In the genomic region with DNA sequence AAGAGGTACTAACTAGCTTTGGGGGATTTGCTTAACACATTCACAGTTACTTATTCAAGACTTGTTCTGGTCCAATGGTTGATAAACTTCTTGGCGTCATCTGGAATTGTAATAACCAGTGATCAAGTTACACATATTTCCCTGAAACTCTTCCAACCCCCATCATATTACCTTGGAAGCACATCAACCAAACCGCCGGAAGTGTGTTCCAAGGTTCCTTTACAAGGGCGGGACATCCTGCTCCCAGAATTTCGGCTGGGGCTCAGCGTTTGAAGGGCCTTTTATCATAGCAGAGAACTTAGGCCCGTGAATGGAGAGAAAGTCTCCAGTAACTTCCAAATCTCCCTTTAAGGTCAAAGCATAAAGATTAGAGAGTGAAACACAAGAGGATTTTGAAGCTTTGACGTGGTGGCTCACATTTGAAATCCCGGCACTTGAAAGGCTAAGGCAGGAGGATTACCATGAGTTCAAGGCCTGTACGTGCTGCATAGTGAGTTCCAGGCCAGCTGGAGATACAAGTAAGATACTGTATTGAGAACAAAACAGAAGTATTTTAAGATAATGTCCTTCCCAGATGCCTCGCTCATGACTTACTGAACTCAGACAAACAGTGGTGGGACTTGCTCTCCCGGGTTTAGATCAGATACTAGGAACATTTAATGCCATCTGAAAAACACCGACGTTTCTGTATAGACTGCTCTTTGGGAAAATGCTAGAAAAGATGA, we compare ENCODE assay signal across 16 mouse cellular contexts.
DNase-seq lines count a peak whose midpoint lies in the region; ATAC-seq and TF ChIP-seq lines count a peak whose summit lies in the region.
"Had no signal": no experiment of that assay in that cellular context is flagged by ENCODE, and none has a peak within 500 bp of the region (broad histone marks: within the 10 kb centered on the region; RNA-seq: fewer than 3 reads in every experiment).

No protein-coding gene starts in this region.

- no peak overlapping the region for H3K4me2 ChIP-seq in embryonic facial prominence, embryonic 15.5 days (replicated peaks)
- no peak overlapping the region for H3K4me2 ChIP-seq in heart, postnatal 0 days (ENCODE audit: low read depth, low read length)
- H3K4me2 ChIP-seq: neural tube, embryonic 15.5 days had no signal

- no peak for TF ChIP-seq EP300 in heart, postnatal 0 days (IDR thresholded peaks at IDR 0.05; ENCODE audit: low read depth)

- 60% methylated on average over 14 of the region's 14 CpGs for WGBS in embryonic facial prominence, embryonic 15.5 days
- WGBS in heart, postnatal 0 days: 57% methylated on average over 14 of the region's 14 CpGs

- no peak for ATAC-seq in embryonic facial prominence, embryonic 15.5 days (ENCODE audit: insufficient number of reproducible peaks, low FRiP score, low TSS enrichment, low read depth)
- ATAC-seq in heart, postnatal 0 days (ENCODE audit: insufficient read depth, low read depth): no peak
- ATAC-seq in frontal cortex, adult (ENCODE audit: low TSS enrichment): no peak
- ATAC-seq: forebrain, postnatal 0 days had no signal

- intact Hi-C loops in heart, postnatal 14 days (cut with DNase I): loop anchor here (5.0 kb wide), 2 partner anchors 69 to 84 kb away; no protein-coding TSS in a partner anchor

- no peaks in the 10 kb centered on the region for H3K27me3 ChIP-seq in embryonic facial prominence, embryonic 15.5 days
- H3K27me3 ChIP-seq in heart, postnatal 0 days (ENCODE audit: control insufficient read depth, insufficient read depth, low read length): no peaks in the 10 kb centered on the region
- H3K27me3 ChIP-seq: neural tube, embryonic 15.5 days had no signal

- H3K27ac ChIP-seq in embryonic facial prominence, embryonic 15.5 days (replicated peaks): peak overlapping the region; percentile 55
- H3K27ac ChIP-seq in heart, postnatal 0 days (ENCODE audit: low read depth): peak overlapping the region; percentile 30
- H3K27ac ChIP-seq: midbrain, embryonic 10.5 days; neural tube, embryonic 15.5 days had no signal

- no peak for TF ChIP-seq CTCF in heart, postnatal 0 days (IDR thresholded peaks at IDR 0.05; ENCODE audit: low read depth)

- DNase-seq in heart, adult 18-20 months: peak; percentile 50 to 70
- DNase-seq in heart, postnatal 14 days: no peak
- DNase-seq in NIH3T3 (ENCODE audit: low read depth): peak; percentile 14
- no peak for DNase-seq in heart, postnatal 0 days (ENCODE audit: low spot score)
- DNase-seq in layer of hippocampus, adult 8-10 months (ENCODE audit: low spot score in 2 of 2): no peak
- DNase-seq in spleen, adult 12 weeks (ENCODE audit: low spot score): no peak
- DNase-seq: adrenal gland, postnatal 36 days; forebrain, postnatal 0 days; kidney, postnatal 14 days; left cerebral cortex, postnatal 4 days; lung, adult 18-20 months had no signal

- H3K9ac ChIP-seq in embryonic facial prominence, embryonic 15.5 days: no peak overlapping the region
- H3K9ac ChIP-seq in heart, postnatal 0 days (replicated peaks; ENCODE audit: low read depth, low read length): no peak overlapping the region
- H3K9ac ChIP-seq: forebrain, postnatal 0 days; neural tube, embryonic 15.5 days had no signal

- no peak overlapping the region for H3K4me3 ChIP-seq in embryonic facial prominence, embryonic 15.5 days (replicated peaks)
- no peak overlapping the region for H3K4me3 ChIP-seq in heart, postnatal 0 days (ENCODE audit: low read depth, low read length)
- H3K4me3 ChIP-seq: midbrain, embryonic 10.5 days; neural tube, embryonic 15.5 days had no signal

- H3K9me3 ChIP-seq in embryonic facial prominence, embryonic 15.5 days (replicated peaks): no peaks in the 10 kb centered on the region
- H3K9me3 ChIP-seq in heart, postnatal 0 days (replicated peaks; ENCODE audit: control insufficient read depth, low read length): no peaks in the 10 kb centered on the region
- H3K9me3 ChIP-seq: G1E; midbrain, embryonic 10.5 days; neural tube, embryonic 15.5 days had no signal

- H3K36me3 ChIP-seq in embryonic facial prominence, embryonic 15.5 days: no peaks in the 10 kb centered on the region
- no peaks in the 10 kb centered on the region for H3K36me3 ChIP-seq in heart, postnatal 0 days (replicated peaks; ENCODE audit: control insufficient read depth, insufficient read depth, low read length)
- H3K36me3 ChIP-seq: G1E; midbrain, embryonic 10.5 days; neural tube, embryonic 15.5 days had no signal

- H3K4me1 ChIP-seq in embryonic facial prominence, embryonic 15.5 days: peaks cover 6% of the 10 kb centered on the region
- peaks cover 45% of the 10 kb centered on the region for H3K4me1 ChIP-seq in heart, postnatal 0 days (ENCODE audit: control insufficient read depth, insufficient read depth)

Comparison
In these comparisons a context has a peak if more than half of its experiments do, and no peak if none do; other contexts are left out.
1. DNase-seq: peak in heart, adult 18-20 months (2 of 2) and NIH3T3 (single experiment); none in heart, postnatal 14 days (0 of 2), heart, postnatal 0 days (single experiment), layer of hippocampus, adult 8-10 months (0 of 2) and spleen, adult 12 weeks (single experiment).